Mouse (Mus musculus) left cerebral cortex, adult 2 months (tissue): Measurements from ENCODE around the gene Dcaf8. TPM values are rescaled to one million over a fixed set of nuclear protein-coding genes. Genes with fewer than 3 reads are reported as not detected.

Experiments used
- DNase-seq, 2 experiments: peaks; one replicate each; pipeline ENCODE4 v3.0.0; 2021 to 2022; ENCODE audit warnings: low spot score in 2 of 2, mixed read lengths in 1 of 2; ENCODE audit errors: extremely low spot score in 1 of 2
- H3K27ac ChIP-seq: fragments of 200-600 bp; 2 replicates; pipeline ENCODE4 v1.8.1; 2022
- H3K4me3 ChIP-seq: fragments of 200-600 bp; 2 replicates; pipeline ENCODE4 v1.8.1; 2022
- CTCF ChIP-seq: fragments of 200-600 bp; IDR thresholded peaks from 2 replicates; pipeline ENCODE4 v1.8.1; 2022; ENCODE audit warnings: antibody characterized with exemption, mild to moderate bottlenecking, moderate library complexity
- intact Hi-C: fragments of 180-260 bp; cut with DNase I; formaldehyde crosslinking; loops from one replicate; pipeline ENCODE4 v1.15.1; 2025
- total RNA-seq, 2 experiments: library from RNA; stranded (reverse); gene quantifications; 2 replicates each; pipeline ENCODE4 v1.2.3; 2021

Gene Dcaf8
- total RNA-seq, 2 experiments from 2014 or later = 115 to 121 TPM

DNA sequence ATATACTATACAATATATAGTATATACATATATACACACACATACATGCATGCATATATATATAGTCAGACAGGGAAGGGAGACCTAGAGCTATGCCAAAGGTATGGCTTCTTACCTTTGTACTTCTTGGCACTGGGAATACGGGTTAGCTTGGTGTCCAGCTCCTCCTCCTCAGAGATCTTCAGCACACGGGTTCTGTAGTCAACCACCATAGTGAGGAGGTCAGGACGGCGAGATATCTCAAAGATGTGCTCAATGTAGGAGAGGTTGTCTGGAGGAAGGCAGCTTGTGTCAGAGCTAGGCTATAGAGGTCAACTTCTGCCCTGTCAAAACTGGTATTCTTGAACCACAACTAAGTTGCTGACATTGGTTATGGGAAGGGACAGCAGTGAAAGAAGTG lies 51.1 kb downstream of the Dcaf8 start:
- intact Hi-C loops = no loop called here
- no peak for DNase-seq
- H3K4me3 ChIP-seq = no peak overlapping the region

DNA sequence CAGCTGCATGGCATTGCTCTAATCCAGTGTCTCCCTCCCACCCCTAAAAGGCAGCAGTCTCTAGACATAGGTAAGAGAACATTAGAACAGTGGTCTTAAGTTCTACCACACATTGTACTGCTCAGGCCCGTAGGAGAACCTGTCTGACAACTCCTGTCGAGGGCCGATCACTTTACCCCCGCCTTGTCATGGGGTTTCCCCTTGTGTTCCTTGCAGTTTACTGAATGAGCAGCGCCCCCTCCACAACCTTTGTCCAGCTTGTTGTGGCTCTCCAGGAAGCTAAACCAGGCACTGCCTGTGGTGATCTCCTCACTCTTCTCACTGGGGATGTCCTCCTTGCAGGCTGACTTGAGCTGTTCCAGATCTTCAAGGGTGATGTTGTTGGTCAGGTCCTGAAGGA lies 52.3 kb downstream of the Dcaf8 start:
- intact Hi-C loops = no loop called here
- DNase-seq = no peak
- no peak overlapping the region for H3K4me3 ChIP-seq

More for the DNA sequence above, 51.1 kb downstream of the Dcaf8 start:
- no peak for TF ChIP-seq CTCF
- peak overlapping the region; percentile 64; the same call in 1 of the 2 replicates for H3K27ac ChIP-seq

DNA sequence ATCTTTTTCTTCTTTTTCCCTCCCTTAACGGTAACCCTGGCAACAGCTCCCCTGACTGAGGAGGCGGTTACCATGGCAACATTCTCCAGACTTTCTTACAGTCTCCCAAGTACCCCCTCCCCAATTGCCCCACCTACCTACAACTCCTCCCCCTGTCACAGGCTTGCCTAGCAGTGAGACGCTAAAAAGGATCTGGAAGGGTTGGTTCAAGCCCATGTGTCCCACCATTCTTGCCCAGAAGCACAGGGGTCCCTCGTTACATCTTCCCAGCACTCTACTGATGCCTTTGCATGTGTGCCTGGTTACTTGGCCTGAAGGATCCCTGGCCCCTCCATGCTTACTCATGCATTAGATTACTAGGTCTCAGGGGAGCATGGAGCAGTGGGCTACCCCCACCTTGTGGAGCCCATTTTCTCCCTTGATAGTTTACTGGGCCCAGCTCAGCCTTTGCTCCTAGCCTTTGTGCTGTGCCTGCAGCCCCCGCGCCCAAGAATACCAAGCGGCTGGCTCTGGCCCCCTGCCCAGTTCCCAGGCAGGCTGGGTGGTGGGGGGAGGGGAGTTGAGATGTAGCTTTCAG lies 53.1 kb downstream of the Dcaf8 start:
- peak overlapping the region; percentile 91 for H3K27ac ChIP-seq
- intact Hi-C loops = no loop called here
- H3K4me3 ChIP-seq = peak overlapping the region; percentile 9
- peak; percentile 75 to 78 for DNase-seq
- no peak for TF ChIP-seq CTCF

More for the DNA sequence above, 52.3 kb downstream of the Dcaf8 start:
- H3K27ac ChIP-seq = peak overlapping the region; percentile 64
- TF ChIP-seq CTCF = no peak

DNA sequence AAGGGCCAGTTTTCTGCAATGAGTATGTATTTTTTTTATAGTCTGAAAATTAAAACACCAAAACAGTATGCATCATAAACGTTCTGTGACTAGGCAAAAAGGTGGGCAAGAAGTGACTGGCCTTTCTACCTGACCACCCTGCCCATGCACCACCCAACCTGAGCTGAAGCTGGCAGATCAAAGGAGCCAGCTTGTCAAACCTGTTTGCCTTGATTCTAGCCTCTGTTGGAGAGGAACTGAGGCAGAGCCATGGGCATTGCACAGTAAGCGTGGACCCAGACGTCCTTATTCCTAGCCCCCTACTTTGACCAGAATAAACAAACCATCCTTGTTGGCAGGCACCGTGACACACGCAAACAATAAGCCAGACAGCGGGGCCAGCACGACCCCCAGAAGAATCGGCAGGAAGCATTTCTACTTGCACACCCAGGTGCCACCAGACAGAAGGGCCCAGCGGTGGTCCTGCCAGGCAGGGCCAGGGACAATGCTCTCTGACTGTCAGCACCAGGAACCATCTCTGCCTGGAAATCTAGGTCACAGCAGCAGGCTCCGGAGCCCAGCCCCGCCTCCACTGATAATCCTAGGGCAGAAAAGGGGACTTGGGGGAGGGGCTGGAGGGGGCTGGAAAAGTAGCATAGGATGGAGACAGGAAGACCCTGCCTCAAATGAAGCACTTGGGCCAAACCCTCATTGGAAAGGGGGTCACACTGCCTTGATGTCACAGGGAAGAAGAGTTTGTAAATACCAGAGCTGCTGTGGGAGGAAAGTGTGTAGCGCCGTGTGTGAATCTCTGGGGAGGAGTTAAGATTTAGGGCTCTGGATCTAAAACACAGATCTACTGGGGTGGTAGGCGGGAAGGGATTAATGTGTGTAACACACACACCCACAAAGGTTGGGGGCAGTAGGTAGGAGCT lies 54.3 kb downstream of the Dcaf8 start:
- no peak for TF ChIP-seq CTCF
- H3K27ac ChIP-seq = peak overlapping the region; percentile 91
- intact Hi-C loops = no loop called here
- peak overlapping the region; percentile 33 for H3K4me3 ChIP-seq
- no peak for DNase-seq

DNA sequence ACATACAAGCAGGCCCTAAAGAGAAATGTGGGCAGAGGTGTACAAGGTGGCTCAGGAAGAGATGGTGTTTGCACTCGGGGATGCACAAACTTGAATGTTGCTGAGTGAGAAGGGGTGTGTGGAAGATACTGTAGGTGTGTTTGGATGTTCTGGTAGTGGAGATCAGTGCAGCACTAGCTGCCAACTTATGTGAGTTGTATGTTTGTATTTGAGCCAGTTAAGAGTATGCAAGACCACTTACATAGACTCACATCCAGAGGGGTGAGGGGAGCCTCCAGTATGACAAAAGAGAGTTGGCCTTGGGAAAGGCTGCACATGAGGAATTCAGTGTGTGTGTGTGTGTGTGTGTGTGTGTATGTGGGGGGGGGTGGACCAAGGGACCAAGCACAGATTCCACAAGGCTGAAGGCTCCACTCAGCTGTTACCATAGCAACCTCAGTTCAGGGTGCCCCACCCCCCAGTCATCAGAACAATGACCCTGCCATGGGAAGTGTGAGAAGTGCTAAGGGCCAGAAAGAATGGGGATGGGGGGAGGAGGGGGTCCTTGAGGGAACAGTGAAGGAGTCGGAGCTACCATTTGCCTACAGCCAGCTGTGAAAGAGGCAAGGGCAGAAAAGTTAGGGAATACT lies 55.1 kb downstream of the Dcaf8 start:
- peak overlapping the region; percentile 91 for H3K27ac ChIP-seq

DNA sequence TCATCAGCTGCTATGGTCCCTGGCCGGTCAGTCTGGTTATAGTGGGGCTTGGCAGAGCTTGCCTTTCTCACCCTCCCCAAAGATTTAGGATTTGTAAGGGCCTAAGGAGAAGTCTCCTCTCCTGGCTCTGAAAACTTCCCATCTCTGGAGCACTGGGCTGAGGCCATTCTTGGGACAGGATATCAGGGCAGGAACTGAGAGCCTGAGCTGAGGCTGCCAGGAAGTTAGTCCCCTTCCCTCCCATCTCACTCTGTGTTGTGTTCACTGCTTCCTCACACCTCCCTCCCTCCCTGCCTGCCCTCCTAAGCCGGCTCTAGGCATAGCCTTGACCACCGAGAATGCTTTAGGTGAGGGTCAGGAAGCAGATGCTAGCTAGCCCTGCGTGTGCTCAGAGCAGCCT lies 55.7 kb downstream of the Dcaf8 start:
- intact Hi-C loops = no loop called here
- no peak for TF ChIP-seq CTCF
- H3K27ac ChIP-seq = peak overlapping the region; percentile 76
- no peak for DNase-seq
- peak overlapping the region; percentile 87 for H3K4me3 ChIP-seq

More for the DNA sequence above, 55.1 kb downstream of the Dcaf8 start:
- no peak for TF ChIP-seq CTCF
- H3K4me3 ChIP-seq = peak overlapping the region; percentile 87
- DNase-seq = no peak
- intact Hi-C loops = no loop called here

DNA sequence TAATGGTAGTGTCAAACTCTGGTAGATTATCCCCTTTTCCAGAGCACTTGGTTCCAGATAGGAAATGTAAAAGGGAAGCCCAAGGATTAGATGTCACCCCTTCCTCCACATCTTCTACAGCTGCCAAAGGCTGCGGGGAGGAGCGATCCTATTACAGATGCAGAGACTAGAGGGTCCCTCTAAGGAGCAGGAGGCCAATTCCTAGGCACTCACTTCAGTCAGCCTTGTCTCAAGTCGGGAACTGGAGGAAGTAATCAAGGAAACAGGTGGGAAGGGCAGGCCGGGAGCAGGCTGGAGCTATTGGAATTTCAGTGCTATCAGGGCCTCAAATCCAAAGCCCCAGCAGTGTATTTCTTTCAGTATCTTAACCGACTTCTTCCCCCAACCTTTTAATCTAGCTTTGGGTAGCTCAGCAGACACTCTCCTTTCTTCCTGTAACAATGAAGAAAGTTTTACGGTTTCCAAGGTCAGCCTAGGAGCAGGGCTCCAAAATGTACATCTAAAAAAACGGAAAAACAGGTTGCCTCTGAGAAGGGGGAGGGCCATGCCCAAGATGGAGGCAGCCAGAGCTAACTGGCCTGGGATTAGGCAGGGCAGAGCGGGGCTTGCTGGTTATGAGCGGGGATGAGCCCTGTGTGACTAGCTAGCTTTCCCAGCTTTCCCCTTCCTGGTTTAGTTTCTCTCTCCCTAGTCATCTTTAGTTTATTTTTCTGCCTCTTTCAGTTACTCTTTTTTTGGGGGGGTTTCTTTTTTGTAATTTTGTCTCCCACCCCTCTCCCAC lies 56.3 kb downstream of the Dcaf8 start:
- TF ChIP-seq CTCF = no peak
- intact Hi-C loops = no loop called here
- H3K4me3 ChIP-seq = peak overlapping the region; percentile 87
- no peak for DNase-seq
- H3K27ac ChIP-seq = peak overlapping the region; percentile 76

DNA sequence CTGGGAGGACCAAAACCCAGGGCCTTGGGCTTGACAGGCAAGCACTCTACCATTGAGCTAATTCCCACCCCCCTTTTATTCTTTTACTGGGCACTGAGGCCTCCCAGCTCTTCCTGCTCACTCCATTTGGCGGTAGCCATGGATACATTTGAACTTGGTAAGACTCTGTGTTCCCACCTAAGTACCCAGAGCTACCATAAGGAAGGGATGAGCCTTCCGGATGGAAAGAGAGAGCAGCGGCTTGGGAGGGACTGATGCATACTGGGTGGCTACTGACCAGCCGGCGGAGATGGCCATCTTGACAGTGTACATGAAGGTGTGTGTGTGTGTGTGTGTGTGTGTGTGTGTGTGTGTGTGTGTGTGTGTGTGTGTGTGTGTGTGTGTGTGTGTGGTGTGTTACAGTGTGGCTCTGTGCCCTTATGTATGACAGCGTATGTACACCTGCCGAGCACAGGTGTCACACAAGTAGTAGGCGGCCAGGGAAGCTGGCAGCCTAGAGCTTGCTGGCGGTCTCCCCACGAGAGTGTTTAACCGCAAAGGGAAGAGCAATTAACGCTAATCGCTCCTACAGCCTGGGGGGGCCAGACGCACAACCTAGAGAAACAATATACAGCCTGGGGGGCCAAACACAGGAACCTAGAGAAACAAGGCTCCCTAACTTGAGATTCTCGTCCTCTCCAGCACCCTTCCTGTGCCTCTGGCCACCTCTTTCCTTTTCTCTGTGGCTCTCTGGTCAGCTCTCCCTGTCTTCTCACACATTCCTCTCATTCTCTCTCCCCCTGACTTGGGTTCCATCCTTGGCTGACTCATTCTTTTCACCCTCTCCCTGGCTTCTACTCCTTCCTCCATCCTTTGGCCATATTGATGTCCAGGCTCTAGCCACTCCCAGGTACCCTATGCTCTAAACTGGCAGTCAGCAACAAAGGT lies 57.2 kb downstream of the Dcaf8 start:
- Histone ChIP-seq H3K27ac (peak overlapping the region; percentile 99), H3K4me3 (peak overlapping the region; percentile 87)
- TF ChIP-seq CTCF = no peak
- intact Hi-C loops = no loop called here
- DNase-seq = peak in 1 of 2 experiments; percentile 21

DNA sequence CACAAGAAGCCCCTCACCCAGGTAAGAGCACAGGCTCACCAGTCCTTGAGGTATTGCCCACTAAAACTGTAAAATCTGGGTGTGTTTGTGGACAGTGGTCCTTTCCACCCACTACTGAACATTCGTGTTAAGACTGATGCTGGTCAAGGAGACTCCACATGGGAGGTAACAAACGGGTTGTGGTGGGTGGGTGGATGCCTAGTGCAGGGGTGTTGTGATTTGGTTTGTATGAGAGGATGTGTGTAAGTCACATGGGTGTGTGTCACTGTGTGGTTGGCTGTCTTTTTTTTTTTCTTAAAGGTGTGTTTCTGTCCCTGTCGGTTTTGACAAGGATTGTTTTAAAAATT lies 57.8 kb downstream of the Dcaf8 start:
- intact Hi-C loops = loop anchor here (1.0 kb wide), 1 partner anchor 105 kb away; no protein-coding TSS in a partner anchor
- Histone ChIP-seq H3K27ac (peak overlapping the region; percentile 99), H3K4me3 (peak overlapping the region; percentile 87)
- DNase-seq = peak in 1 of 2 experiments; percentile 23
- TF ChIP-seq CTCF = no peak

DNA sequence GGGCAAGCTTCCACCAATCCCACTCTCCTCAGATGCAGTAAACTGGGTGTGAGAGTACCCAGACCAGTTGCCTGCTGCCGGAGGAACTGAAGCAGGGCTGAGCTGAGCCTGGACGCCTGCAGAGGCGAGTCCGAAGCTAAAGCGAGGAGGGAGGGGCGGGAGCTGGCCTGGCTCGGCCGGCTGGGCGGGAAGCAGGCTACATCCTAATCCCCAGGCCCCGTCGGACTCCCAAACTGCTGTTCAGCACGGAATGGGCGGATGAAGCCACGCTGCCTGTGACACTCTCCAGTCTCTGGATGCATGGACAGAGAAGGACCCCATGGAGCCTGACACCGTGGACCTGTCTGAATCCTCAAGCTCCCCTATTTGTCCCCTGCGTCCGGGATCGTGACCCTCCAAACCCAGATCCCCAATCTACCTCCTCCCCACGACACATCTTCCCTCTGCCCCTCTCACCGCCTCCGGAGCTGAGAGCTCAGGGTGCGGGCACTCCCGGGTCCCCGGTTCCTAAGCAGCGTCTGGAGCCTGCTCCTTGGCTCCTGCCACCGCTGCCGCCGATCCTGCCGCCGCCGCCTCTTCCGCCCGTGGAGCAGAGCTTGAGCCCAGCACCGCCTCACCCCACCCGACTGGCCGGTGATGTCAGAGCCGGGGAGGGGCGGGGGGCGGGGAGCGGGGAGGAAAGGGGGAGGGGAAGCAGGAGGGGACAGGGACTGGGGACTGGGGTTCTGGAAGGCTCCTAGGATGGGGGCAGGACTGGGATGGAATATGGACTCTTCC lies 58.4 kb downstream of the Dcaf8 start, which contains the start of gene Pea15a:
Gene Pea15a (minus strand): TSS at position 664 of the 777 bp plus-strand sequence.
- H3K4me3 ChIP-seq = peak within 1 kb of the TSS; percentile 87
- no peak for TF ChIP-seq CTCF
- intact Hi-C loops = loop anchor here (1.0 kb wide), 1 partner anchor 104 kb away; no protein-coding TSS in a partner anchor
- peak within 1 kb of the TSS; percentile 99 for H3K27ac ChIP-seq
- peak; percentile 85 to 87 for DNase-seq
